Mouse (Mus musculus) erythroblast, embryonic 14.5 days (primary cell): Measurements from ENCODE around the gene Cstad.

ENCODE experiments used
- GATA1 ChIP-seq: IDR thresholded peaks from 2 replicates; pipeline ENCODE4 v1.6.1; 2012; ENCODE audit warnings: low read length, inconsistent platforms, mixed read lengths
- TAL1 ChIP-seq: IDR thresholded peaks from 3 replicates; pipeline ENCODE4 v1.6.1; 2012; ENCODE audit warnings: low read length, inconsistent platforms, mixed read lengths

GRCm38 (mm10) chr2:30647882-30648494, 53.1 kb downstream of the Cstad start:
- TF ChIP-seq TAL1 (no peak), GATA1 (no peak)
